Mouse (Mus musculus): ENCODE measurements around the gene Rabl2.

Rabl2 gene

DNA sequence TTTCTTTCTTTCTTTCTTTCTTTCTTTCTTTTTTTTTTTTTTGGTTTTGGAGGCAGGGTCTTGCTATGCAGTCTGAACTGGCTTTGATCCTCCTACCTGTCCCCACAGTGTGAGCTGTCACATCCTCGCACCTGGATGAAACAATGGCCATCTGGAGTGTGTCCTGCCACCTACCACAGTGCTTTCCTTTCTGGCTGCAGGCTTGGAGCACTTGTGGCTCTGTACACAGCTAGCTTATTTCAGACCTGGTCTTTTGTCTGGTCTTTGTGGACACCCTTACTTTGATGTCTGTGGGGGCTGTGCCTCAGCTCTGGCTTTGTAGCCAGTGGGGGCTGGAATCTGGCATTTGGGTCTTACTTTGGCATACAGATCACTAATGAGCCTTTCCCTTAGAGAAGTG, 40.0 kb downstream of the Rabl2 start:
- in situ Hi-C loops (cut with MboI; ENCODE audit: low sequenced_read_pairs): no loop called here

DNA sequence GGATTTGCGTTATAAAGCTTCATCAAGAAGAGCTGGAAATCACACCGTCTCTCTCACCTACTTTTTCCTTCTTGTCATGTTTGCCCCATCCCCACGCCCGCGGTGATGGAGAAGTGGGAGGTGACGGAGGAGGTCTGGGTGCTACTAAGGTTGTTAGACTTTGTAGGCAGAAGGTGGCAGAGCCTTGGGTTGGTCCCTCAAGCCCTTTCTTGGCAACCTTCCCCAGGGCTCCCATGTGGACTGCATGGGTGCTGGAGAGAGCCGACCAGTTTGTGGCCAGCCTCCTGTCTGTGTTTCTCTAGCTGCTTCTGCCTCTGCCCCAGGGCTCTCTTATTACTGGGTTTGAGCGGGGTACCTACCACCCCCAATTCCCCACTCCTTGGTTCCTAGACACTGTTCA, 41.2 kb downstream of the Rabl2 start:
- in situ Hi-C loops (cut with MboI; ENCODE audit: low sequenced_read_pairs): no loop called here

DNA sequence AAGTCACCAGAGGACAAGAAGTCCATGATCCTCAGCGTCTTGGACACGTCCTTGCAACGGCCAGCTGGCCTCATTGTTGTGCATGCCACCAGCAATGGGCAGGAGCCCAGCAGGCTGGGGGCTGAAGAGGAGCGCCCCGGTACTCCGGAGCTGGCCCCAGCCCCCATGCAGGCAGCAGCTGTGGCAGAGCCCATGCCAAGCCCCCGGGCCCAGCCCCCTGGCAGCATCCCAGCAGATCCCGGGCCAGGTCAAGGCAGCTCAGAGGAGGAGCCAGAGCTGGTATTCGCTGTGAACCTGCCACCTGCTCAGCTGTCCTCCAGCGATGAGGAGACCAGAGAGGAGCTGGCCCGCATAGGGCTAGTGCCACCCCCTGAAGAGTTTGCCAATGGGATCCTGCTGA, 42.9 kb downstream of the Rabl2 start:
- in situ Hi-C loops (cut with MboI; ENCODE audit: low sequenced_read_pairs): no loop called here

DNA sequence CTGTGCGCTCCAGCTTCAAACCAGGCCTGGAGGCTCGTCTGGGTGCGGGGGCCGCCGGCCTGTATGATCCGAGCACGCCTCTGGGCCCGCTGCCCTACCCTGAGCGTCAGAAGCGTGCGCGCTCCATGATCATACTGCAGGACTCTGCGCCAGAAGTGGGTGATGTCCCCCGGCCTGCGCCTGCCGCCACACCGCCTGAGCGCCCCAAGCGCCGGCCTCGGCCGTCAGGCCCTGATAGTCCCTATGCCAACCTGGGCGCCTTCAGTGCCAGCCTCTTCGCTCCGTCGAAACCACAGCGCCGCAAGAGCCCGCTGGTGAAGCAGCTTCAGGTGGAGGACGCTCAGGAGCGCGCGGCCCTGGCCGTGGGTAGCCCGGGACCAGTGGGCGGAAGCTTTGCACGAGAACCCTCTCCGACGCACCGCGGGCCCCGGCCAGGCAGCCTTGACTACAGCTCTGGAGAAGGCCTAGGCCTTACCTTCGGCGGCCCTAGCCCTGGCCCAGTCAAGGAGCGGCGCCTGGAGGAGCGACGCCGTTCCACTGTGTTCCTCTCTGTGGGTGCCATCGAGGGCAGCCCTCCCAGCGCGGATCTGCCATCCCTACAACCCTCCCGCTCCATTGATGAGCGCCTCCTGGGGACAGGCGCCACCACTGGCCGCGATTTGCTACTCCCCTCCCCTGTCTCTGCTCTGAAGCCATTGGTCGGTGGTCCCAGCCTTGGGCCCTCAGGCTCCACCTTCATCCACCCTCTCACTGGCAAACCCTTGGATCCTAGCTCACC, 43.7 kb downstream of the Rabl2 start:
- in situ Hi-C loops (cut with MboI; ENCODE audit: low sequenced_read_pairs): no loop called here

DNA sequence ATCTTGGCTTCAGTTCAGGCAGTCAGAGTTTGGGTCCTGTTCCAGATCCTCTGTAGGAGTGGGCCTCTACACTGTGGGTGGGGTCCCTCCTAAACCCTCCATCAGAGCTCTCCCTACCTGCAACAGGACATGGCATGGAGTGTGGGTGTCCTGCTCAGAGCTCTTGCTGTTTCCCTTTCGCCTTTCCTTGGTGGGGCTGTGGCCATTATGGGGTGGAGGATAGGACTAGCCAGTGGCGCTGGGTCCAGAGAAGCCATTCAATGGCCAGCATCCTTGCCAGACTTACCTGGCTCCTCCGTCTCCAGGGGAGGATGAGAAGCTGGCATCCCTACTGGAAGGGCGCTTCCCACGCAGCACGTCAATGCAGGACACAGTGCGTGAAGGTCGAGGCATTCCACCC, 44.4 kb downstream of the Rabl2 start:
- in situ Hi-C loops (cut with MboI; ENCODE audit: low sequenced_read_pairs): no loop called here

DNA sequence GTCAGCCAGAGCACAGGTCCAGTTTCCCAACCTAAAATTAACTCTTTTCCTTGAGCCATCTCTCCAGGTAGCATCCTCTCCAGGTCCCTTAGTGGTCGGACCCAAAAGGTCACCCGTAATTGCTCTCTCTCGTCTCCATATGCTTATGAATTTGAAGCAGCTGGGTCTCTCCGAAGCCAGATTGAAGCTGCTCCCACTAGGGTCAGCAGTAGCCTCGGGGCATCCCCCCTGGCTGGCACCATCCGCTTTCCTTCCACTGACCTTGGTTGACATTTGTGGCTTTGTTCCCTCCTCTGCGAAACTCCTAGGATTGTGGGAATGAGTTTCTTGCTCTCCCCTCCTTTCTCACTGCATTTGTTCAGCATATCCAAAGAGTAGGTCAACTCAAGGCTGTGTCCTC, 47.6 kb downstream of the Rabl2 start:
- in situ Hi-C loops (cut with MboI; ENCODE audit: low sequenced_read_pairs): no loop called here

DNA sequence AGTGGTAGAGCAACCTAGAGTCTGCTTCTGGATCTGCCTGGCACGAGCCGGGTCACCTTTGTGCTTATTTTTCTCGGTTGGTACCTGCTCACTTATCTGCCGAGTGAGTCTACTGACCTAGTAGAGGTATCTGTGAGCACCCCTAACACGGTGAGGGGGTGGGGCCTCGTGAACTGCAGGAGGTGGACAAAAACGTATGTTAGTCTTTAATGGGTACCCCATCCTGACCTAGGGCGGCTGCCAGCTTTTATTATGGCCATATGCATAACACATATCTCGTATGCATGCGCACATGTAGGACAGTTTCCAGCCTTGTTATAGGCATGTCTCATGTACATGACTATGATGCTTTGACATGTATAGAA, 57.9 kb downstream of the Rabl2 start:
- in situ Hi-C loops (cut with MboI; ENCODE audit: low sequenced_read_pairs): no loop called here

DNA sequence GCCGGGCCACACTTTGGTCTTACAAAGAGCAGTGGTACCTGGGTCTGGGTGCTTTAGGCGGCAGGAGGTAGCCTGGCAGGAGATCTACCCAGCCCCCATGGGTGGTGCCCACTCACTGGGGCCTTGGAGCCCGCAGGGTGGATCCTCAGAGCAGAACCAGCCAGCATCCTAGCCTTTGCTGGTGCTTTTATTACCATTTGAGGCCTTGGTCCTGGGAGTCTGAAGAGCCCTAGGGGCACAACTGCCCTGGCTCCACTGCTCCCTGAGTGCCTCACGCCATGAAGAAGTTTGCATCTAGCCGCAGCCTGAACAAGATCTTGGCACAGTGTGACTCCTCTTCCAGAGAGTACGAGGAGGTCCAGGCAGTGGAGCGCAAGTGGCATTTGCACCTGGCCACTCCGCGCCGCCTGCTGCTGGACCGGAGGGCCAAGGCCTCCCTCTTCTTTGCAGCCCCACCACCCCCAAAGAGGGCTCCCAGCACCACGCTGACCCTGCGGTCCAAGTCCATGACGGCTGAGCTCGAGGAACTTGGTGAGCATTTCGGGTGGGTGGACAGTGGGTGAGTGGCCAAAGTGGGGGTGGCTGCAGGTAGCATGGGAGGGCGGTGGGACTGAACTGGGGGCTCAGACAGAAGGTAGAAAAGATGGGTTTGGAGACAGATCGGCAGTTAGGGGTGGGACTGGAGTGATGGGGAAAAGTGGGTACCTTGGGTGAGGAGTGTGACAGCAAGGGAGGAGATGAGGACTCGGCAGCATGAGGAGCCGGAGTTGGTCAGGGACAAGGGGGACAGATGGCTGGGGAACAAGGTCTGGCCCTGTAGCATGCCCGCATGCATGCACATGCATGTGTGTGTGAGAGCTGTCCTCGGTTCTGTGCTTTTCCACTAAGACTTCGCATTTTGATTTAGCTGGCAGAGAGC, 58.5 kb downstream of the Rabl2 start:
- in situ Hi-C loops (cut with MboI; ENCODE audit: low sequenced_read_pairs): no loop called here

All from CH12F3 (cell line).